Comparison of ENCODE assay signal across 8 mouse cellular contexts in genomic region chr1:136116183-136116582, GRCm38 (mm10). TPM values are rescaled to one million over a fixed set of nuclear protein-coding genes. Genes with fewer than 3 reads are reported as not detected.
DNase-seq lines count a peak whose midpoint lies in the region; ATAC-seq and TF ChIP-seq lines count a peak whose summit lies in the region.

No protein-coding gene starts in this region.

- H3K27me3 ChIP-seq in kidney, postnatal 0 days (ENCODE audit: insufficient read depth, low read length) = no peaks in the 10 kb centered on the region
- H3K27me3 ChIP-seq in kidney, embryonic 14.5 days (ENCODE audit: control insufficient read depth, insufficient read depth, low read length) = 0 out of 2 replicates have a peak, but pooled peaks cover 2% of the 10 kb centered on the region
- no peaks in the 10 kb centered on the region for H3K27me3 ChIP-seq in lung, postnatal 0 days (replicated peaks; ENCODE audit: insufficient read depth, low read length)
- H3K27me3 ChIP-seq in spleen, adult 2 months (ENCODE audit: control insufficient read depth, insufficient read depth, low read length) = no peaks in the 10 kb centered on the region

- 24% methylated on average over 3 of the region's 3 CpGs for WGBS in kidney, postnatal 0 days
- 32% methylated on average over 3 of the region's 3 CpGs for WGBS in kidney, embryonic 14.5 days
- WGBS in lung, postnatal 0 days = 19% methylated on average over 3 of the region's 3 CpGs
- 10% methylated on average over 3 of the region's 3 CpGs for WGBS in spleen, adult 2 months

- no peaks in the 10 kb centered on the region for H3K4me1 ChIP-seq in kidney, postnatal 0 days (replicated peaks; ENCODE audit: insufficient read depth, low read length)
- H3K4me1 ChIP-seq in kidney, embryonic 14.5 days (ENCODE audit: control insufficient read depth, insufficient read depth, low read length) = no peaks in the 10 kb centered on the region
- no peaks in the 10 kb centered on the region for H3K4me1 ChIP-seq in lung, postnatal 0 days (ENCODE audit: insufficient read depth, low read depth, low read length)
- H3K4me1 ChIP-seq in spleen, adult 2 months (ENCODE audit: control insufficient read depth, insufficient read depth, insufficient read length) = peaks cover 19% of the 10 kb centered on the region; the same call in 1 of the 2 replicates

- no peak for TF ChIP-seq POLR2A in spleen, adult 2 months (IDR thresholded peaks at IDR 0.05; ENCODE audit: low read depth, low read length)

- H3K4me2 ChIP-seq in kidney, postnatal 0 days (ENCODE audit: low read length) = no peak overlapping the region
- H3K4me2 ChIP-seq in kidney, embryonic 14.5 days (replicated peaks; ENCODE audit: low read depth, low read length) = no peak overlapping the region
- H3K4me2 ChIP-seq in lung, postnatal 0 days (replicated peaks; ENCODE audit: low read depth, low read length) = no peak overlapping the region

- H3K4me3 ChIP-seq in kidney, postnatal 0 days (replicated peaks; ENCODE audit: low read depth, low read length) = no peak overlapping the region
- H3K4me3 ChIP-seq in kidney, embryonic 14.5 days (ENCODE audit: low read length) = no peak overlapping the region
- no peak overlapping the region for H3K4me3 ChIP-seq in lung, postnatal 0 days (ENCODE audit: low read depth, low read length)
- H3K4me3 ChIP-seq in spleen, adult 2 months (ENCODE audit: extremely low read depth, insufficient read depth, insufficient read length) = no peak overlapping the region

- DNase-seq in adrenal gland, adult (ENCODE audit: inconsistent age in 2 of 2, low spot score in 1 of 2) = peak; percentile 63 to 90
- DNase-seq in adrenal gland, adult 8-10 months = no peak
- DNase-seq in kidney, postnatal 0 days (ENCODE audit: low spot score) = peak; percentile 75
- DNase-seq in ES-CJ7 (ENCODE audit: low read depth, low spot score) = peak; percentile 53
- DNase-seq in embryo, embryonic 11 days = peak; percentile 77
- peak; percentile 59 for DNase-seq in lung, postnatal 0 days (ENCODE audit: low spot score)
- peak; percentile 60 to 81 for DNase-seq in spleen, adult 2 months (ENCODE audit: low read depth in 1 of 2, low spot score in 2 of 2)

- no peak for ATAC-seq in kidney, postnatal 0 days (replicated peaks; ENCODE audit: low FRiP score, low read depth)
- ATAC-seq in kidney, embryonic 14.5 days (ENCODE audit: low FRiP score, low TSS enrichment) = no peak
- peak; percentile 44 for ATAC-seq in lung, postnatal 0 days

- H3K27ac ChIP-seq in kidney, postnatal 0 days = no peak overlapping the region
- H3K27ac ChIP-seq in kidney, embryonic 14.5 days (ENCODE audit: low read depth, low read length) = no peak overlapping the region
- no peak overlapping the region for H3K27ac ChIP-seq in lung, postnatal 0 days (ENCODE audit: low read length)
- no peak overlapping the region for H3K27ac ChIP-seq in spleen, adult 2 months (ENCODE audit: insufficient read depth, low read length)

- H3K36me3 ChIP-seq in kidney, postnatal 0 days (ENCODE audit: insufficient read depth, low read length) = no peaks in the 10 kb centered on the region
- H3K36me3 ChIP-seq in kidney, embryonic 14.5 days (ENCODE audit: control insufficient read depth, insufficient read depth, low read length) = no peaks in the 10 kb centered on the region
- H3K36me3 ChIP-seq in lung, postnatal 0 days (ENCODE audit: insufficient read depth, low read length) = no peaks in the 10 kb centered on the region
- no peaks in the 10 kb centered on the region for H3K36me3 ChIP-seq in spleen, adult 2 months (ENCODE audit: control insufficient read depth, insufficient read depth, low read length)

- TF ChIP-seq EP300 in lung, postnatal 0 days (IDR thresholded peaks at IDR 0.05) = no peak

- H3K9ac ChIP-seq in kidney, postnatal 0 days (ENCODE audit: low read depth, low read length) = no peak overlapping the region
- no peak overlapping the region for H3K9ac ChIP-seq in kidney, embryonic 14.5 days (ENCODE audit: low read depth, low read length)
- H3K9ac ChIP-seq in lung, postnatal 0 days (replicated peaks; ENCODE audit: low read depth) = no peak overlapping the region

- no peaks in the 10 kb centered on the region for H3K9me3 ChIP-seq in kidney, postnatal 0 days (replicated peaks; ENCODE audit: low read length)
- no peaks in the 10 kb centered on the region for H3K9me3 ChIP-seq in kidney, embryonic 14.5 days (ENCODE audit: control insufficient read depth, low read length)
- no peaks in the 10 kb centered on the region for H3K9me3 ChIP-seq in lung, postnatal 0 days (ENCODE audit: low read length)

- peak; percentile 92 for TF ChIP-seq CTCF in kidney, postnatal 0 days (IDR thresholded peaks at IDR 0.05; ENCODE audit: low read depth)
- peak; percentile 91 for TF ChIP-seq CTCF in lung, postnatal 0 days (IDR thresholded peaks at IDR 0.05)
- peak; percentile 94; the same call in 1 of the 2 replicates for TF ChIP-seq CTCF in spleen, adult 2 months (IDR thresholded peaks at IDR 0.05; ENCODE audit: extremely low read depth, insufficient read depth, insufficient read length, insufficient replicate concordance)

RNA-seq across cellular contexts. Expression of gene Kif21b, which starts 15.0 kb away (rescaled TPM):
- total RNA-seq in adrenal gland, adult 8-10 months (2022) = 10 to 100 TPM in 2 of 4 experiments, 1 to 10 TPM in 2; 3.8 to 12.3 (median 7.6) TPM
- 0.74 and 0.88 TPM in 2 replicates for polyA plus RNA-seq in kidney, postnatal 0 days (2015; fragmentation: Nextera tagmentation; extraction: Ambion mirVana)
- 3.2 and 3.3 TPM in 2 replicates for polyA plus RNA-seq in kidney, embryonic 14.5 days (2014; fragmentation: Nextera tagmentation; extraction: Ambion mirVana)
- polyA plus RNA-seq in lung, postnatal 0 days (2015; fragmentation: Nextera tagmentation; extraction: Ambion mirVana) = 0.85 and 0.87 TPM in 2 replicates
- 79.2 and 111 TPM in 2 replicates for polyA plus RNA-seq in spleen, adult 2 months (2012; rRNA removed)

Comparison
In these comparisons a context has a peak if more than half of its experiments do, and no peak if none do; other contexts are left out.
1. RNA of gene Kif21b, which starts 15.0 kb away (polyA plus RNA-seq): 79.2 to 111 TPM in spleen, adult 2 months; 3.2 to 3.3 TPM in kidney, embryonic 14.5 days, 0.85 to 0.87 TPM in lung, postnatal 0 days and 0.74 to 0.88 TPM in kidney, postnatal 0 days; every median in the first group is over 10 times any median in the second.
2. Peak in every context shown above with its lines, with median percentiles within 50 percentile points of each other: CTCF ChIP-seq.